Mouse (Mus musculus) cerebellum, adult 2 months (tissue): Measurements from ENCODE around the gene Lrrc74a.

ENCODE experiments used
- CTCF ChIP-seq: fragments of 200-500 bp; IDR thresholded peaks from 2 replicates; pipeline ENCODE4 v1.5.1; 2011; ENCODE audit warnings: low read depth, mild to moderate bottlenecking, control low read depth, low read length, moderate library complexity, borderline replicate concordance; ENCODE audit not compliant: insufficient read depth
- POLR2A ChIP-seq: fragments of 200-500 bp; IDR thresholded peaks from 2 replicates; pipeline ENCODE4 v1.6.1; 2011; ENCODE audit warnings: low read length, control low read depth, borderline replicate concordance; ENCODE audit not compliant: insufficient read depth

DNA sequence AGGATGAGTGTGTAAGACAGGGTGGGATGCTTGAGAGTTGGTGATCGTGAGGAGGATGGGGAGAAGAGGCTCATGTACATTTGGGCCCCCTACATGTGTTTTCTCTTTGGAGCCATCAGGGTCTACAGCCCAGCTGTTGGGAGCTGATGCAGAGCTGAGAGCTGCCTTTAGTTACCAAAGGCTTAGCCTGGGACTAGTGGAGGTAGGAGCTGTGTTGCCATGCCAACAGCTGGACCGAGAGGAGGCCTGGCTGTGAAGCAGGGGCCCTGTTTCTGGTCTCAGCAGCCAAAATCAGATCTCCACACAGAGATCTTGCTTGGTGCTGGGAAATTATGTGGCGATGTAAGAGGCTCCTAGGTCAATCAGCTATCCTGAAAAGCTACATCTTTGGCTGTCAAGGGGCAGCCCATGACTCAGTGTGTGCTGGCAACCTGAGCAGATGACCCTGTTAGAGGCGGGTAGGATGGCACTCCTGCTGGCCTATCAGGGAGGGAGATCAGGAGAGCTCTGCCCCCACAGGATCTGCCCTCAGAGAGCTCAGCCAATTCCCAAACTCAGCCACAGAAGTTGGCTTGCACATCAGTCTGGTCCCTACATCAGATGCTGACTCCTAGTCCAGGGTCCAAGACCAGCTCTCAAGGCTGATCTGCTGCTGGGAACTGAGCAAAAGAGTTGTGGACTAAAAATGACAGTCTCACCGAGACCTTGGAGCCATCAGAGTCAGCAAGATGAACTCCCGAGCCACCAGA lies 56.1 kb downstream of the Lrrc74a start:
- TF ChIP-seq CTCF (no peak), POLR2A (no peak)
